Mouse (Mus musculus) cerebellum, postnatal 14 days (tissue): ENCODE measurements around the gene Dapl1.
A peak's percentile ranks its signal among the peaks of the same experiment; 100 is the strongest.

Experiments used
- DNase-seq, 2 experiments: peaks; one replicate each; pipeline ENCODE4 v3.0.0; 2021; ENCODE audit warnings: mixed read lengths in 2 of 2

The Dapl1 gene

DNA sequence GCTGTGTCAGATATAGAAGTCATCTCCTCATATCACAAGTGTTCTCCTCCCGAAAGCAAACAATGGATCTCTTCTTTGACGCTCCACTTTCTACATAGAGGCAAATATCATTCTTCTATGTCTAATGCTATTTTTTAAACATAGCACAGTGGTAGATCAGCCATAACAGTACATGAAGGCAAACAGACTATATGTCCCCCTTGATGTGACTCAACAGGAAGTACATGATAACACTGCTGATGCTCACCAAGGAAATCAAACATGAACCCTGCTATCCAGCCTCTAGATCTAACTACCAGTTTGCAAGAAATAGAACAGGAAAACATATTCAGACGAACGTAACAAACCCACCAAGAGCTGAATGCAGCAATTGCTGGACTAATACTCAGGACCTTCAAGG lies 10.1 kb upstream of the Dapl1 start:
- no peak for DNase-seq

DNA sequence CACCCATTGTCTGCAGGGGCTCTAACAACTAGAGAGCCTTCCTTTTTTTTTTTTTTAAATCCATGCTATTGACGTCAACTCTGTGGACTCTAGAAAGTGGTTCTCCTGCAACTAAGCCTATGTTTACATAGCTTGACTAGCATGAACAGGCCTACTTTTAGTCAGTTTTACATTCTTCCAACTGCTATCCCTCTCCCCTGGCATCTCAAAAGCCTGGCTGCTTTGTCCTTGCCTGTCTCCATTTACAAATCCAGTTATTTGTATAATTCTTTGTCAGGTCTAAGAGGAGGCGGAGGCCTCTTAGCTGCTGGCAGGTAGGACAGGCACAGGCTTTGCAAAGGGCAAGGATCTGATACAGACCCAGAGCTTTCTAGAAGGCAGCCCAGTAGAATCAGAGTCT lies 627 bp downstream of the Dapl1 start:
- peak in 1 of 2 experiments; percentile 20 for DNase-seq

DNA sequence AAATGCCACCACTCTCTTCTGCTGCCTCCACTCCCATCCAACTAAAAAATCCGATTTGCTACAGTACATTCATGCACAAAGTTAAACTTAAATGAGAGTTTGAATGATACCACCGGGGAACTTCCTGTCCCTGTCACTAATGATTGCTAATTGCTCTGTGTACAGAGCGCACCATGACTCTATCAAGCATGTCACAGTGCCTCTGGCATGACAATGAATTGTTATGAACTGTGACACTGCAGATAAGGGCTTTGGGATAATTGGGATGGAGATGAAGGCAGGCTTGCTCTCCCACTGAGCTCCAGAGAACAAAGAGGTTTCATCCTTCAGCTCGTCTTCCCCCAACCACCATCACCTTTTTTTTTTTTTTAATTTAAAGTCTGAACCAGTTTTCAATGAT lies 1.2 kb downstream of the Dapl1 start:
- DNase-seq: no peak

GRCm38 (mm10) chr2:59486196-59486845 lies 1.9 kb downstream of the Dapl1 start:
- no peak for DNase-seq

- no peak for DNase-seq
Observed at GRCm38 (mm10) chr2:59488235-59488634, 3.8 kb downstream of the Dapl1 start.

- no peak for DNase-seq
Observed at GRCm38 (mm10) chr2:59490353-59490752, 5.9 kb downstream of the Dapl1 start.

GRCm38 (mm10) chr2:59493445-59494085 lies 9.1 kb downstream of the Dapl1 start:
- no peak for DNase-seq

GRCm38 (mm10) chr2:59499146-59499545 lies 14.7 kb downstream of the Dapl1 start:
- DNase-seq: no peak

- no peak for DNase-seq
Observed at GRCm38 (mm10) chr2:59499717-59500116, 15.3 kb downstream of the Dapl1 start.

DNA sequence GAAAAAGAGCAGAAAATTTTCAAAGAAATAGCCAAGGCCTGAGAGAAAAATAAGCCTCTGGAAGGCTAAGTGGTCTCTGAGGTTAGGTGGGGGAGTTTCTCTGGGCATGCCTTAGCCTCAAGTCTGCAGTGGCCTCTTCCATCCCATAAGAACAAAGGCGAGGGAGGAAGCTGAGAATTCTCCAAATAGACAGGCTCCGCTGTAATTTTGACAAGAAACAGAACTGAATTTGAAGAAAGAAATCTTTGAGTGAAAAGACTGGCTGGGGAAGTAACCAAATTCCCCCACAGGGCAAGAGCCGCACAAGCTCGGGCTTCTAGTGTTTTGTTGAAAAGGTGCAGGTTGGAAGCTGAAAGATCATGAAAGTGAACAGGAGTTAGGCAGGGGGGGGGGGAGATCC lies 24.6 kb downstream of the Dapl1 start:
- no peak for DNase-seq

- peak; percentile 88 to 91 for DNase-seq
Observed at GRCm38 (mm10) chr2:59510416-59510815, 26.0 kb downstream of the Dapl1 start.

- peak; percentile 65 to 74 for DNase-seq
Observed at GRCm38 (mm10) chr2:59510882-59511281, 26.4 kb downstream of the Dapl1 start.

DNA sequence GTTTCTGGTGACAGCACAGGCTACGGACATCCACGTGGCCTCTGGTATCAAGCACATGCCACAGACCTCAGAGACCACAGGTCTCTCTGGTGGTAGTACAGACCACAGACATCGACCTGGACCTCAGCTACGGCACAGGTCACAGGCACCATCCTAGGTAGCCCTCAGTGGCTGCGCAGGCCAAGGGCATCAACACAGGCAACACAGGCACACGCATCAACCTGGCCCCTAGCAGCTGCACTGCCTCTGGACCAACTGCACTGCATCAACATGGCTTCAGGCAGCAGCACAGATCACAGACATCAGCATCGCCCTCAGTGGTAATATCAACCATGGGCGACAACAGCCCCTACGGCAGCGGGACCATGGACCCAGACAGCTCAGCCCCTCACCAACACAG lies 36.2 kb downstream of the Dapl1 start:
- no peak for DNase-seq

GRCm38 (mm10) chr2:59522079-59522684 lies 37.7 kb downstream of the Dapl1 start:
- DNase-seq: peak; percentile 90 to 95

- DNase-seq: no peak
Observed at GRCm38 (mm10) chr2:59523526-59523925, 39.1 kb downstream of the Dapl1 start.

- DNase-seq: no peak
Observed at GRCm38 (mm10) chr2:59526893-59527292, 42.4 kb downstream of the Dapl1 start.

- no peak for DNase-seq
Observed at GRCm38 (mm10) chr2:59529574-59530080, 45.2 kb downstream of the Dapl1 start.

- no peak for DNase-seq
Observed at GRCm38 (mm10) chr2:59530811-59531210, 46.4 kb downstream of the Dapl1 start.

DNA sequence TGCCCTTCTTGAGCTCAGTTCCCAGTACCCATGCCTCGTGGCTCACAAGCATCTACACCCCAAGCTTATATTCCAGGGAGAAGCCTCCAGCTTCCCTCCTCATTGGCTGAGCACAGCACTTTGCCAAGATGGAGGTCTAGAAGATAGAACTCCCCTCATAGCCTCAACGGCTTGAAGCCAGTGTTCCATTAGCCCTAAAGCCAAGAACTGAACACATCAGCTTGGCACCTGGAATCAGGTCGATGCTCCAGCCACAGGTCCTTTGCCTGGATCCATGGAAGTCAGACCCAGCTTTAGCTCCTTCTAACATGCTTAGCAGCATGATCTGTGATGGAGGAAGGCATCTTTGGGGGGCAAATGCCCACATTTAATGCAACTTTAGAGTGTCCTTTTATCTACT lies 48.5 kb downstream of the Dapl1 start:
- no peak for DNase-seq

- peak; percentile 33 to 36 for DNase-seq
Observed at GRCm38 (mm10) chr2:59533504-59533903, 49.1 kb downstream of the Dapl1 start.

GRCm38 (mm10) chr2:59533971-59534748 lies 49.7 kb downstream of the Dapl1 start:
- no peak for DNase-seq

DNA sequence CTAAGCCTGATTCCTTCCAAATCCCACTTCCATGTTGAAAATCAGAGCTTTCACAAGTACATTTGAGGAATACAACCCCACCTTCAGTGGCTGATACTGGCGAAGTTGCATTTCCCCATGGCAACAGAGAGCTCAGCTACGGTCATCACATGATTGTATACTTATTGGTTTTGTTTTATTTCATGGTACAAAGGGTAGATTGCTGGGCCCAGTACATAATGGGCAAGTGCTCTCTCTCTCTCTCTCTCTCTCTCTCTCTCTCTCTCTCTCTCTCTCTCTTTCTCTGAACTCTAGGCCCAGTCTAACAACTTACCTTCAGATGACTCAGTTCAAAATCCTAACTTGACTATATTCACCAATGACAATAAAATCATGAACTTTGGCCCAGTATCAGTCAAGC lies 52.5 kb downstream of the Dapl1 start:
- DNase-seq: no peak

DNA sequence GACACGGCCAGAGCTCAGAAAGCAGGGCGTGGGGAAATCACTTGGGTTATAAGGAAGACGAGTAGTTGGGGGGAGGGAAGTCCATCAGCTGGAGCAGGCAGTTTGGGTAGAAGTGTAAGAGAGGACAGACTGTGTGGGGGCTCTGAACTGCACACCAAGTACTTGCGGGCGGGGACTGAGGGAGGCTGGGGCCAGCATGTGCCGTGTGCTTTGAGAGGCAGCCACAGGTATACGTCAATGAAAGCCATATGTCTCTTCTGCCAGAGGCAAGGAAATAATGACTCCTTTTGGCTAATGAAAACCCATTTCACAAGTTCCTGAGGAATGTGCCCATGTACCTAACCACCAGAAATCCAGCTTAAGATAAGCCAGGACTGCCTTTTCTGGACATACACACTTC lies 53.6 kb downstream of the Dapl1 start:
- no peak for DNase-seq
